Mouse (Mus musculus): ENCODE data around the gene Tmcc2. TPM values are rescaled to one million over a fixed set of nuclear protein-coding genes. Genes with fewer than 3 reads are reported as not detected.

Gene Tmcc2
- total RNA-seq, 2 experiments from 2014 or later, result 29.4 to 40.8 TPM

DNA sequence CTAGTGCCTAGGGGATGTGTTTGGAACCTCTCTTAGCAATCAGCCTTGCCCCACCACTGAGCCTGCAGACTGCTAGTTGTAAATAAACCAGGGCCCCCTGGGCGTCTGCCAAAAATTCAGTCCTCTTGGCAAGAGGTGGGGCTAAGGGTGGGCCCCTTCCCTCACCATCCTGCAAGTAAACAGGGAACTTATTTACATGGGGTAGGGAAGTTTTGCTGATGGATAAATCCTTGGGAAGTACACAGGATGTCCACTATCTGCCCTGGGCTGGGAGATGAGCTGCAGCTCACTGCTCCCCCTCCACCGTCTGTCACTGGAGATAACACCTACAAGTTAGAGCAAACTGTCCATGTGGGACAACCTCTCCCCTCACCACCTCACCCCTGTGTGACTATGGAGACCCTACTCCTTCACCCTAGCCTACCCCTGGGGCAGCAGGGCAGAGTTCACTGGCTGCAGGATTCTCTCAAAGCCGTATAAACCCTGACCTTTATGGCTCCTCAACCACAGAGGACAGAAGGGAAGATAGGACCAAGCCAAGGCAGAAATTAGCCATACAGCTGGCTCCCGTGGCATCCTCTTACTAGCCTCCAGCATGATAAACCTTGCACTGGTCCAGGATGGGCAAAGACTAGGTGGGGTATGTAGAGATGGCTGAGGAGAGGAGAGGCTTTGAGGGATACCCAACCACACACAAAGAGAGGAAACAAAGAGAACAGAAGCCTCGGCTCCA lies 16.8 kb downstream of the Tmcc2 start:
- no peak for TF ChIP-seq CTCF (IDR thresholded peaks at IDR 0.05)
- Histone ChIP-seq H3K27ac (peak overlapping the region; percentile 70), H3K4me3 (no peak overlapping the region)
- peak; percentile 55 for DNase-seq
- intact Hi-C loops (cut with DNase I), result no loop called here

DNA sequence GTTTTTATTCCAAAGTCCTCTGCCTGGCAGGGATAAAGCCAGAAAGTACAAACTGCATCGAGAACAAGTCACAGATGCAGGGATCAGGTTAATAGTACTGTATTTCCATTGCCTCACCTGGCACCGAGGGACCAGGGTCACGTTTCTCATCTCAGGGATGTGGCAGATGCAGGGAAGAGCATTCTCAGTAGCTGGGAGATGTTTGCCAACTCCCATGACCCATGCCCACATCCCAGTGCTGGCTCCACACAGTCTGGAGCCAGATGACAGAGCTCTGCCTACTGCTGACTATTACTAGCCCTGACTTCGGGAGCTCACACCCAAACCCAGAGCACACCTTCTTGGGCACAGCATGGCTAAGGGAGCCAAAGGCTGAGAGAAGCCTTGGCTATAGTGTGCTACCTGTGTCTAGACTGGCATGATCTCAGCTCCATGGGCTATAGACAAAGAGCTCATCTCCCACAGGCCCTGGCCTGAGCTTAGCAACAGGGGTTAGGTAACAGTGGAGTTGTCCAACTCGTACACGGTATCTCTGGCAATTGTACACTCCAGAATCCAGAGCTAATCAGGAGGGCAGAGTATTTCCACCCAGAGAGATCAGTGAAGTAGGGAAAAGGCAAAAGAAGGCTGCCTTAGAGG lies 18.1 kb downstream of the Tmcc2 start:
- TF ChIP-seq CTCF (IDR thresholded peaks at IDR 0.05), result no peak
- peak; percentile 53 for DNase-seq
- Histone ChIP-seq H3K4me3 (no peak overlapping the region), H3K27ac (peak overlapping the region; percentile 70)
- intact Hi-C loops (cut with DNase I), result no loop called here

DNA sequence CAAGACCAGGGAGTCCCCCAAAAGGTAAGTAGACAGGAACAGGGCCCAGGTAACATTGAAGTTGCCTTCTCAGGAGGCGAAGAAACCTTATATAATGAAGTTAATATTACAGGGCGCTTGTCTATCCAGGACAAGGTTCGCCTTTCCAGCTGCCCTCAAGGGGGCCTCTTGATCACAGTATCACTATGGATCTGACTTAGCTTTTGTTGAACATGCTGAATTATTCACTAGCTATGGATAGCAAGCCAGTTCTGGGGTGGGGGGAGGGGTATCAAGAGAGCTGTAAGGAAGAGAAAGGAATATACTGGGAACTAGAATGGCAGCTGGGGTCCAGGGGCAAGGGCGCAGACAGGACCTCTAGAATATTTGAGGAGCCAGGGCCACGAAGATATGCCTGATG lies 18.7 kb downstream of the Tmcc2 start:
- no peak overlapping the region for H3K4me3 ChIP-seq
- peak overlapping the region; percentile 70 for H3K27ac ChIP-seq
- no peak for DNase-seq
- intact Hi-C loops (cut with DNase I), result no loop called here
- TF ChIP-seq CTCF (IDR thresholded peaks at IDR 0.05), result no peak

DNA sequence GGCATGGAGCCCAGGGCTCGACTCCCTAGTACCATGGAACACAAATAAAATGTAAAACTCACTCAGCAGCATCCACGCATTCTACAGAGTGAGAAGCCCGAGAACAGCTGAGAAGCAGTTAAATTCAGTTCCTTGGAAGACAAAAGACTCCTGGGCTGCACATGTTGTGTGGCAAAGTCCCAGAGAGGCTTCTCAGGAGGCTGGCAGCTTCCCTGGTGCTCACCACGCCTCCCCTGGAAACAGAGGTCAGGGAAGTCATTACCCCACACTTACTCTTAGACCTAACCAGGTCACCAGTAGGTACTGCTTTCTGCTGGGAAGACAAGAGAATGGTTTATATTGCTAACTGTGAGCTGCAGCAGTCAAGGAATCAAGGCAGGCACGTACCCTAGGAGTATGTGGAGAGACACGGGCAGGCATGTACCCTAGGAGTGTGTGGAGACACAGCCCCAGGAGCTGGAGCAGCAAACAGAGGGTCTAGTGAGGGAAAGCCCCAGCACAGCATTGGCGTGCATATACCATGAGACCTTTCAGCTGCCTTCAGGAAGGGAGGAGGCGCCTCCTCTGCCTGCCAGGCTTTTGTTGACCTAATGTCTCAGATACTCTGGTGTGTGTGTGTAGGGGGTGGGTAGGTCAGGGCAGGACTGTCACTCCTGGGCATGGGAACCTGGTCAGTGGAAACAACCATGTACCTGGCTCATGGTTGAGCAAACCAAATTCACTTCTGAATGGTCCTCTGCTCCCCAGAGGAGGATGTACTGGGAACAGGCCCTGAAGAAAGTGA lies 19.6 kb downstream of the Tmcc2 start:
- Histone ChIP-seq H3K4me3 (no peak overlapping the region), H3K27ac (peak overlapping the region; percentile 70)
- intact Hi-C loops (cut with DNase I), result no loop called here
- TF ChIP-seq CTCF (IDR thresholded peaks at IDR 0.05), result no peak
- DNase-seq, result no peak

DNA sequence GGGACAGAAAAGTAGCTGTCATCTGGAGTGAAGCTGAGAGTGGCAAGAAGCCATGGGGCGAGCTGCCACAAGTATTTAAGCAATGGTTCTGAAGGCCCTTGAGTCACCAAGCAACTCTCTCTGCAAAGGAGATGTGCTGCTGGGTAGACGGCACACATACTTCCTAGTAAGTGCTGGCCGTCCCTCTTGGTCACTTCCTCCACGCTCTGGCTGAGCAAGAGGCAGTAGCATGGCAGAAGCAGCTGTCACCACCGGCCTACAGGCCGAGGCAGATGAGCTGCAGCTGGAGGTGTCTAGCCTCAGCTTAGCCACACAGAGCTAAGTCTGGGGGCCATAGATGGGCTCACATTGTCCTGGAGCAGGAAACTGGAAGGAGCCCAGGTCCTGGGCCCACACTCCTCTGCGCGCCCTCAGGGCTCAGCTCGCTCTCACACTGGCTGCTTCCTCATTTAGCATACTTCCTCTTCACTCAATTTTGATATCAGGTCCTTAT lies 20.4 kb downstream of the Tmcc2 start:
- TF ChIP-seq CTCF (IDR thresholded peaks at IDR 0.05), result no peak
- H3K27ac ChIP-seq, result peak overlapping the region; percentile 70
- DNase-seq, result peak; percentile 67
- H3K4me3 ChIP-seq, result no peak overlapping the region
- intact Hi-C loops (cut with DNase I), result no loop called here

DNA sequence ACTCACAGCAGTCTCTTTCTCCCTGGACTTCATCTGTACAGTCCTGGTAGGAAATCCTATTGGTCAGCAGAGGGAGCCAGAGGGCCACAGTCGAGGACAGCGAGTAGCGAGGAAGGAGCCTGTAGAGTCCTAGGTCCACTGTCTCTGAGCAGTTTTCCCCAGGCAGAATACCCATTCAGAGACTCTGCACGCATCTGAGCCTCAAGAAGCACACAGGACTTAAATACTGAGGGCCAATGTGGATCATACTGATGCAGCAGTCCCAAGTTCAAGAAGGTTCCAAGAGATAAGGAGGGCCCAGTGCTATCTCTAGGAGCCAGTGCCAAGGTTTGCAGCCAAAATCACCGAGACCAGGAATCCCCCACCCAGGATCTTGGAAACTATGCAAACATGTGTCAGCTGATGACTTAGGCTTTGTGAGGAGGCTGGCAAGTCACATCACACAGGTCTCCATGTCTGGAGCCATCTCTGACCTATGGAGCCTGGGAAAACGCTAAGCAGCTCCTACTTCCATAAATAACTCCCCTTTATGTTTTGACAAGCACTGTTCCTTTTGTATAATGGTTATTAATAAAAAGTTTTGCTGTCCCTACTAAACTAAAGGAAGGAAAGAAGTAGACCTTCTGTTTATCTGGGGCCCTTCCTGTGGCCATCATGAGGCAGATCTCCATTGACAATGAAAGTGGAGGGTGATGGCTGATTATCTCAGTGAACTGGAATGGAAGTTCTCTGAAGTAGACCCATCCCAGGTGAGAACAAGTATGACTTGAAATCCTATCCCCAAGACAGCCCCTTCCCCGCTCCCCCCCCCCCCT lies 23.2 kb downstream of the Tmcc2 start:
- TF ChIP-seq CTCF (IDR thresholded peaks at IDR 0.05), result peak; percentile 98
- Histone ChIP-seq H3K27ac (peak overlapping the region; percentile 55), H3K4me3 (no peak overlapping the region)
- peak; percentile 89 for DNase-seq
- intact Hi-C loops (cut with DNase I), result loop anchor here (1.0 to 5.0 kb wide), 4 partner anchors 22 to 153 kb away; partner anchors contain the start of genes Dstyk and Rbbp5

DNA sequence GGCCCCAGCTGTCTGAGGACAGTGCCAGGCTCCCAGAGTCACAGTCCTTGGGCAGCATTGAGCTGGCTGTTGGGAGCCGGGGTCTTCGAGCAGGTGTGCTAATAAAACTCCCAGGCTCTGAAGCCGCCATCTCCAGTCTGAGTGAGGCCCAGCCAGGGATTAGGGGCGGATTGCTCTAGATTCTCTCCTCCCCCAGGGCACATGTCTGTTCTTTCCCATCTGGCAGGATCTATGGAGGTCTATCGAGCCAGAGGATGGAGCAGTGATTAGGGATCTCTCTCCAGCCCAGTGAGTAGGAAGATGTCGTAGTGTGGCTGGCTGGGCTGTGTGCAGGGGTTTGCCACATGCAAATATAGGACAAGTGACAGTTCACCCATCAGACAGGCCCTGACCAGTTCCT lies 24.1 kb downstream of the Tmcc2 start:
- H3K27ac ChIP-seq, result peak overlapping the region; percentile 55
- intact Hi-C loops (cut with DNase I), result loop anchor here (1.0 to 5.0 kb wide), 4 partner anchors 23 to 154 kb away; partner anchors contain the start of genes Dstyk and Rbbp5
- TF ChIP-seq CTCF (IDR thresholded peaks at IDR 0.05), result no peak
- no peak overlapping the region for H3K4me3 ChIP-seq
- DNase-seq, result peak; percentile 47

DNA sequence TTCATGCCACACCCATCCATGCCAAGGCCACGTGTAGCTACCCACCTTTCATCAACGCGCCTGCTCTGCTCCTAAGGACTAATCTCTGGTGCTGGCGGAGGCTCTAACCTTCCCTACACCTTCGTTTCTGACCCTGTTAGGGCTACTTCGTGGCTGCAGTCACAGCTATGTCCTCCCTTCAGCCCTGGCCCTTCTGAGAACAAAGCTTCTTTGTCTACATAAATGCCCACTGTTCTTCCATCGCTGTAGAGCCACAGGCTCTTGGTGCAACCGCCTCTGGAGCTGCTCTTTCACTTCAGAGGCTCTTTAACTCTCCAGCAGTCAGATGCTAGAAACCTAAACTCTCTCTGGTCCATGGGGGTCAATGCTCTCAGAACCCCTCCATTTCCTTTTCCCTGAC lies 24.8 kb downstream of the Tmcc2 start:
- no peak for DNase-seq
- Histone ChIP-seq H3K27ac (peak overlapping the region; percentile 55), H3K4me3 (no peak overlapping the region)
- intact Hi-C loops (cut with DNase I), result loop anchor here (2.0 to 5.0 kb wide), 3 partner anchors 51 to 155 kb away; partner anchors contain the start of genes Dstyk and Rbbp5
- no peak for TF ChIP-seq CTCF (IDR thresholded peaks at IDR 0.05)

DNA sequence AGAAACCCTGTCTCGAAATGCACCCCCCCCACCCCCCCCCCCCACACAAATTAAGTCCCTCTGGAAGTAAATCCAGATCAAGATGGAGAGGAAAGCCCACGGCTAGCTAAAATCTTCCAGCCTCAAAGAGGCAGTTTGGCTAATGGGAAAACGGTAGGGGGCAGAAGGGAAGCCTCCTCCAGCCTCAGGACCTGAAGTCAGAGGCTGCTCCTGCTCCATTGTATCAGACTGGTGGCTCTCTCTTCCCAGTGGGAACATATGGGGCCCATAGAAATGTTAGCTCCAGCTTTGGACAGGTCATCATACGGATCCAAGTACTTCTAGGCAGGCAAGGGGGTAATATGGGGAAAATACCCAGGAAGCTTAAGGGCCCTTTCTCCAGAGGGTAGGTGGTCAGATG lies 25.4 kb downstream of the Tmcc2 start:
- peak overlapping the region; percentile 55 for H3K27ac ChIP-seq
- no peak for DNase-seq
- no peak for TF ChIP-seq CTCF (IDR thresholded peaks at IDR 0.05)
- no peak overlapping the region for H3K4me3 ChIP-seq
- intact Hi-C loops (cut with DNase I), result loop anchor here (2.0 to 5.0 kb wide), 3 partner anchors 51 to 155 kb away; partner anchors contain the start of genes Dstyk and Rbbp5

DNA sequence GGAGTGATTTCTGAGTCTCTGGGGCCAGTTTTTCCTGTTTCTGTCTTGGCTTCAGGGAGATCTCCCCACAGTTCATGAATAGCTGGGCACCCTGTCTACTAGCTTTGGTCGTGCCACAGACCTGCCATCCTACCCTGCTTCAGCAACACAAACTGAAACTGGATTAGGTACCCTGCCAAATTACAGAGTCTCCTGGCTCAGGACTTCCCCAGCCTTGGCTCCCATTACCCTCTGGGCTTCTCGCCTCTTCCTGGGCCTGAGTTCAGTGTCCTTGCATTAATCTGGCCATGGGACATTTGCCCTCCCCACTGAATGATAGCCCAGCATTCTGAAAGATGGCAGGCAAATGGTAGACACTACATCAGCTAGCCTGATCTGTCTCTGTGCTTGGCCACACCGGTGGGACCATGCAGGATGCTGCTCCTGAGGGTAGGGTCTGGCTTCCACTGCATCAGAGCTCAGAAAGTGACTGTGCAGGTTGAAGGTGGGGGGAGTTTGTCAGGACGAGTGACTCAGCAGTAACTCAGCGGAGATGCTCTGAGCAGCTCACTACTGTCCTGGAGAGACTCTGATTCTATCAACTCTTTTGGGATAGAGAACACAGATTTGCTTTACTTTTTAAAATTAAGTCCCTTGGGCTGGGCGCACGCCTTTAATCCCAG lies 26.1 kb downstream of the Tmcc2 start:
- intact Hi-C loops (cut with DNase I), result loop anchor here (5.0 kb wide), 1 partner anchor 112 kb away; the partner anchor contains the start of gene Rbbp5
- Histone ChIP-seq H3K27ac (peak overlapping the region; percentile 68), H3K4me3 (peak overlapping the region; percentile 34)
- DNase-seq, result peak; percentile 80
- no peak for TF ChIP-seq CTCF (IDR thresholded peaks at IDR 0.05)

DNA sequence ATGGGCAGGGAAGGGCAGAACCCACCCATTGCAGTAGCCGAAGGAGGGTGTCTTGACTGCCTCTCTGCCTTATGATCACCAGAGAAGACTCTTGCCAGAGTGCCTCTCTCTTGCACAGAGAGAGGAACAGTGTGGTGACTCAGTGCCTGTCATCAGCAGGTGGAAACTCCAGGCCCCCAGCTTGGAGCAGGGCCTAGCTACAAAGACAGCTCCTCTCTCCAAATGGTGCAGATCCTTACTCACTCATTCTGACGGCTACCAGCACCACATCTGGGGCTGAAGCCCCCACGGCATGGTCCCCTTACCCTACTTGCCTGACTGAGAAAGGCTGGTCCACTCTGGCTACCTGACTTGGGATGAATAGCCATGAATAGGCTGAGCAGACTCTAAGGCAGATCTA lies 26.7 kb downstream of the Tmcc2 start:
- intact Hi-C loops (cut with DNase I), result no loop called here
- Histone ChIP-seq H3K4me3 (peak overlapping the region; percentile 34), H3K27ac (peak overlapping the region; percentile 68)
- DNase-seq, result peak; percentile 21
- no peak for TF ChIP-seq CTCF (IDR thresholded peaks at IDR 0.05)

Measured in gastrocnemius, adult 2 months (tissue).